Mouse (Mus musculus) urinary bladder, postnatal 10 days (tissue): ENCODE data around the gene Prss8.
"Not testable (repeated sequence)": the region's sequence is repeated elsewhere in the genome, so short reads cannot be mapped to it uniquely, and the experiment has no call there.

Experiments used
- DNase-seq: peaks from one replicate; pipeline ENCODE4 v3.0.0; 2022; ENCODE audit warnings: low spot score

Gene Prss8

DNA sequence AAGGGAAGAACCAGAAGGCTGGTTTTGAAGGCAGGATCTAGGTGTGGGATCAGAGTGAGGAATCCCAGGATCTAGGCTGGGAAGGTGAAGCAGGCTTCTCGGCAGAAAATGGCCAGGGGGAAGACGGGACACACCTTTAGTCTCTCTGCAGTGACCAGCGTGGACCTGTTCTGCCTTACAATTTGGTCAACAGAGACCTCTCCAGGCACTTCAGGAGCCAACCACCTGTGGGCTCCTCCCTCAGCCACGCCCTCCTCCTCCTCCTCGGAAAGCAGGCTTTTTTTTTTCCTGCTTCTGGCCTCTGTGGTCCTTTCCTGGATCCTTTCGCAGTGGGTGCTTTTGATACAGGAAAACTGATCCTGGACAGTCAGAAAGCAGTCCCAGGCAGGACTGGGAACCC lies at the start of gene Prss8:
Prss8 (minus strand) TSS at position 182 of the 400 bp plus-strand sequence.
- DNase-seq, result no peak

DNA sequence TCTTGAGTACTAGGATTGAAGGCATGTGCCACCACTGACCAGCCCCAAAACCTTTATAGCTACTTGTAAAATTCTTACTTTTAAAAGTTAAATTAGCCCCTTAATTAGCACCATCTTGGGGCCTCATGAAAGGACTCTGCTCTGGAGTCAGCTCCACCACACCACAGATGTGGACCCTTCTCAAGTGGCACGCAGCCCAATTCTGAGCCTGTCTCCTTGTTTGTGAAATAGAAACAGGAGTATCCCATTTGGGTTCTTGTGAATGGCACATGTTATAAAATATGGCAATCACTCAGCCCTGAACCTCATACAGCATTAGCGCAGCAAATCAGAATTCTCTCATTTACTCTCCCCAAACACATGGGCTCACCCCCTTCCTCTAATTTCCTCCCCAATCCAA lies 49.0 kb upstream of the Prss8 start:
- DNase-seq, result no peak

DNA sequence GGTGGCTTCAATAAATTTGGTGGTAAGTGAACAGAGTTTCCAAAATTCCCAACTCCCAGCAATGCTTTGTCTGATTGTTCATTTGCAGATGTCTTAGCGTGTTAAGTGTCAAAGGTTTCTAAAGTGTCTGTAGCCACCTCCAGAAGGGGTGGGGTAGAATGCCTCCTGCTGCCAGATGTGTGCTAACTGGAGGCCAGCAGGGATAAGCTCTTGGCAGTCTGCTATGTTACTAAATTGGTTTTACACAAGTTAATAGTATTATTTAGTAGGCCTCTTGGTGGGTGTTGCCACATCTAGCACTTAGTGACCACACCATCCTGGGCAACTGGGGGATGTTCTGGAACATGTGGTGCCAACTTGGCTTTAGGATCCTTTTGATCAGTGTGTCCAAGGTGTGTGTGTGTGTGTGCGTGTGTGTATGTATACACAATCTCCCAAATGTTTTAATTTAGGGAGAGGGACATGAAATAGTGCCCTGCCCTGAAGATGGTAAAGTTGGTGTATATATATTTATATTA lies 44.6 kb upstream of the Prss8 start:
- DNase-seq, result no peak

DNA sequence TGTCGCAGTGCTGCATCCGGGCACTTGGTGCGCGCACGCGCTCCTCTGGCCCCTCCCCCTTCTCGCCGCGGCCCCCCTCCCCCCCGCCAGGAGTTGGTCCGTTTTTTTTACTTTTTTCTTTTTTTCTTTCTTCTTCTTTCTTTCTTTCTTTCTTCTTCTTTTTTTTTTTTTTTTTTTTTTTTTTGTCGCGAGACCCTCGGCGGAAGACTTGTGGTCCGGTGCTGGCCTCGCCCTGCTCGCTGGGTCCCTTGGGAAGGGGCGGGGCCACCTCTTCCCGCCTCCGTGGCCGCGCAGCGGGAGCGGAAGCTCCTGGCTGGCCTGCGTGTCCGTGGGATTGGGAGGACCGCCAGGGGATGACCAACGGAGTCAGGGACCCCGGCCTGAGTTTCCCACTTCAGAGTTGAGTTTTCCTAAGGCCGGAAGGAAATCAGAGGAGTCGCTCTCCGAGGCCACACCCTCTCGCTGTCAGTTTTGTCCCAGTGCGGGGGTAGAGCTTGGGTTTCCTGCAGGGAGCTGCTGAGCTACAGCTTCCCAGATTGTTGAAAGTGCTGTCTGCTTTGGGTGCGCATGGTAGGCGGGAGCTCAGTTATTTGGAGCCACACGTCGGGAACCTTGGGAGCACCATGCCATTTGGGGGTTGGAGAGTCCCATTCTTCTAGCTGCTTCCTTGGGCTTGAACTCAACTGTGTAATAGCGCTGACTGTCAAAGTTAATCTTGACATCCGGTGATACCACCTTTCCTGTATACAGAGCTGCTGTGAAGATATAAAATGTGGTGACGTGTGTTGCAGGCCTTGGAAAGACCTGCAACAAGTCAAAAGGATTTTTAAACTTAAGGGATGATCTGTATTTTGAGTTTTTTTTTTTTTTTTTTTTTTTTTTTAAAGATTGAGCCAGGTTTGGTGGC lies 38.3 kb upstream of the Prss8 start:
- peak; percentile 34 for DNase-seq

DNA sequence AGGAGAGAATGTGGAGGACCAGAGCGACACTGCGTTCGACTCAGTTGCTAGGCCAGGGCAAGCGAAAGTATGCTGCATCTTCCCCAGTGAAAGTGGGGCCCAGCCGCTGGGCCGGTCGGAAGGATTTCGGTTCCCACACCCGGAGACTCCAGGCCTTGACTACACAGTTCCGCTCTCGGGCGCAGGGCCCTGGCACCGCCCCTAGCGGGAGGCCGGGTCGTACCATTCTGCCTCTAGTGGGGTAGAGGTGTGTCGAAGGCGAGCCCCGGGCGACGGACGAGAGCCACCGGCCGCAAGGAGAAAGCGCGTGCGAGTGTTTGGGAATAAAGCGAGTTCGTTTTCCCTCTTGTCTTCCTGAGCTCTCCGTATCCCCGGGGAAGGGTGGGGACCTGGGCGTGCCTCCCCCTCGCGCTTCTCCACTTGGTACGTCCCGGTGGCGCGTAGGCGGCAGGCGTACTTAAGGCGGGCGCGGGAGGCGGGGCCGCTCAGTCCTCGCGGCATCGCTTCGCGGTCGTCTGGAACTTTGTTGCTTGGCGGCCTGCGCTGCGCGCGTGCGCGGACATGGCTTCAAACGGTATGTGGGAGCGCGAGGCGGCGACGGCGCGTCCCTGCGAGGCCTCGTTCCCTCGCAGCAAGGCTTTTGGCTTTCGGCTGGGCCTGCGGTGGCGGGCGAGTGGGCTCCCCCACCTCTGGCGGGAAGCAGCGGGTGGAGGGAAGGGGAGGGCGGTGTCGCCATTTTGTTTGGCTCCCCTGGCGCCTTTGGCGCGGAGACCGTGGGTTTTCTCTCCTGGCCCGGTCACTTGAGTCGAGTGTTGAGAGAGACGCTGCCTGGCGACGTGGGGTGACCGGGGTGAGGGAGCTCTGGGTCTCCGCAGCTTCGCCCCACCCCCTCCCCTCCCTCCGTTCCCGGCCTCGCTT lies 37.4 kb upstream of the Prss8 start, which contains the start of gene Fus:
Fus (plus strand) TSS at position 454 of the 918 bp plus-strand sequence.
- peak; percentile 86 for DNase-seq

DNA sequence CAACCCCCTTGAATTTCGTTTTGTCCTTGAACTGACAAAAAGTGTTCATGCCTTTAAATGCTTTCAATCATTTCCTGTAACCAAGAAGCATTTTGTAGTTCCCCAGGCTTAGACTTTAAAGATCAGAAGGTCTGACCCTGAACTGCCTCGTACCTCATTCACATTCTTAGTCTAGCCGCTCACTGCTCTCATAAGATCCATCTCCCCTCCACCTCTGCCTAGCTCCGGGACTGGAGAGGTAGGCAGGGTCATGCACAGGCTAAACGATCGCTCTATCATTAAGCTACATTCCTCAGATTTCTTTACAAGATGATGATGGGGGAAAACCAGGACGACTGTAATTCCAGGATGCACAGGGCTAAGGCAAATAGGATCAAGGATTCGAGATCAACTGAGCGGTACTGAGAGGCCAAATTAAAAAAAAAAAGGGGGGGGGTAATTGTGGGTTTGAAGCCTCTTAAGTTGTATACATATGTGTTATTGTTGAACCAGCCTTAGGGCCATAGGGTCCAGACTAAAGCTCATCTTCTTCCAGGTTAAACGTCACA lies 36.5 kb upstream of the Prss8 start:
- no peak for DNase-seq

DNA sequence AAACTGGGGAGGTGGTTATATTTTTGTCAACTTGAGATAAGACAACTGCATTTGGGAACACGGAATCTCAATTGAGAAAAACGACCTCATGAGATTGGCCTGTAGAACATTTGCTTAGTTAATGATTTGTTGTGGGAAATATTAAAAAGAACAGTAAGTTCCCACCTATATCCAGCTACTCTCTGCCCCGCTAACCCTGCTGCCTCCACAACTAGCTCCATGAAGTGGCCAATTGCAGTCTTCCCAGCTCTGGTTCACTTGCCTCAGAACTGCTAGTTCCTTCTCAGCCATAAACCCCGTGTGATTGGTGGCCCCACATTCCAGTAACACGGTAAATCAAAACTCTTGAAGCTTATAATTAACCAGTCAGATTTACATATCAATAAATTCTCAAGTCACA lies 29.5 kb upstream of the Prss8 start:
- no peak for DNase-seq

DNA sequence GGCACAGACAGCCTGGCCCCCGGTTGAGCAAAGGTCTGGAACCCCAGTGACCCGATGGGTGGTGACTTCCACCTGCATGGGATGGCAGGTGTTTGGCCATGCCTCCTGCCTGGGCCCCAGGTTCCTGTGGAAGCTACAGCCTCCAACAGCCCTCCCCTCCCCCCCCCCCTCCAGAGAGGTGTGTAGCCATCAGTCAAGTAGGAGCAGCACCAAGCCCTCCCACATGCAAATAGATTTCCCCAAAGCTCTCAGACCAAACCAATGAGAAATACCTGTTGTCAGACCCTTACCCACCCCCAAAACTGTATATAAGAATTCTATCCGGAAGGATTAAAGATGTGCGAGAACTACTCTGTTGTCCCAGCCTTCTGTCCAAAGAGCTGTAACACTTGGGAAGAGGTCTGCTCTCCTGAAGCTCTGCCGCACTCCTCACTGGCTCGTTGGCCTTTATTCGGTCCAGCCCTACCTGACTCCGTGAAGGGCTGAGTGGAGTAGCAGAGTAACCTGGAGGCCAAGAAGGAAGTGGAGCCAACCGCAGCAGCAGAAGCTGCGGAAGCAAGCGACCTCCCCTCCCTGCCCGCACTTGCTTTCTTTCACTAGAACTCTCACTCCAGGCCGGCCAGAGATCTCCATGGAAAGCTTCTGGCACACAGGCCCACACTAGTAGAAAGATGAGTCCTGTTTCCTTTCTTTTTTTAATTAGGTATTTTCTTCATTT lies 23.1 kb upstream of the Prss8 start:
- DNase-seq, result no peak

DNA sequence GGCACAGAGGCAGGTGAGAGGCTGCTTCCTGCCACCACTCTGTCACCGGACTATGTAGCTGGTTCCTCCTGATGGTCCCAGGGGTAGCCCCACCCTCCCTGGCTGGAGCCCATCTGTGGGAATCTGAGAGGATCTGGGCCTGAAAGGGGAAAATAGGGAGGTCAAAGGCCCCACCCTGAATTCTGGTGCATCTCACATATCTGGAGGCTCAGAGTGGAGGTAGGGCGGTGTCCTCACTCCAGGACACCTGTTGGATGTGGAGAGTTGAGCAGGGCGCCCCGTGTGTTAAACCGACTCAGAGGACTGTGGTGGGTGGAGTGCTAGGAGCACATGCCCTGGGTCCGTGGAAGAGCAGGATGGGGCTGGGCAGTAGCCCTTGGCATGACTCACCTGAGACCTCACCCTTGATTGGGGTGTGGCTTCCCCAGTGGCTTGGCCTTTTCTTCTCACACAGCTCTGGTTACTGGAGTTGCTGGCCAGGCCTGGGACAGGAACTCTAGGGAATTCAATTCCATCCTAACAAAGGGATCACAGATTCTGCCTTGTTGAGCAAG lies 16.6 kb upstream of the Prss8 start, which contains the start of gene Prss36:
Prss36 (minus strand) TSS at position 256 of the 554 bp plus-strand sequence.
- DNase-seq, result no peak

DNA sequence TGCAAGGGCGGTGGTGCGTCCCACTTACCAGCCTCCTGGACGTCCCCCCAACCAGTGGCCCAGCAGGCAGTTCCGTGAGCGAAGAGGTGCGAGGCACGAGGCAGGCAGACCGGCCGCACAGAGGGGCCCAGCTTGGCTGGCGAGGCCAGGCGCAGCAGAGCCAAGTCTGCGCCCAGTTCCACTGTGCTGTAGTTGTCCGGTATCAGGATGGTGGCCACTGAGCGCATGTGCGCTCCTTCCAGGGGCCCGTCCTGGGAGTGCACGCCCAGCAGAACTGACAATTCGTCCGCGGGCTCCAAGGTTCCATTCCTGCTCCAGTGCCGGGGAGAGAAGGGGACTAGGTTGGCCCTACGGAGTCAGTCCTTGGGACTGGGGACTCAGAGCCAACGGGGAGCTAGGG lies 14.7 kb upstream of the Prss8 start:
- DNase-seq, result no peak

DNA sequence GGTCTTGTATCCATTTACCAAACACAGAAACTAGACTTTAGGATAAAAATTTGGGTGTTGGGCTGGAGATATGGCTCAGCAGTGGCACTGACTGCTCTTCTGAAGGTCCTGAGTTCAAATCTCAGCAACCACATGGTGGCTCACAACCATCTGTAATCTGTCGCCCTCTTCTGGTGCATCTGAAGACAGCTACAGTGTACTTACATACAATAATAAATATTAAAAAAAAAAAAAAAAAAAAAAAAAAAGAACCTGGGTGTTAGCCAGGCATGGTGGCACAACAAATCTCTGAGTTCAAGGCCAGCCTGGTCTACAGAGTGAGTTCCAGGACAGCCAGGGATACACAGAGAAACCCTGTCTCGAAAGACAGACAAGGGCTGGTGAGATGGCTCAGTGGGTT lies 12.2 kb upstream of the Prss8 start:
- not testable (repeated sequence) for DNase-seq

DNA sequence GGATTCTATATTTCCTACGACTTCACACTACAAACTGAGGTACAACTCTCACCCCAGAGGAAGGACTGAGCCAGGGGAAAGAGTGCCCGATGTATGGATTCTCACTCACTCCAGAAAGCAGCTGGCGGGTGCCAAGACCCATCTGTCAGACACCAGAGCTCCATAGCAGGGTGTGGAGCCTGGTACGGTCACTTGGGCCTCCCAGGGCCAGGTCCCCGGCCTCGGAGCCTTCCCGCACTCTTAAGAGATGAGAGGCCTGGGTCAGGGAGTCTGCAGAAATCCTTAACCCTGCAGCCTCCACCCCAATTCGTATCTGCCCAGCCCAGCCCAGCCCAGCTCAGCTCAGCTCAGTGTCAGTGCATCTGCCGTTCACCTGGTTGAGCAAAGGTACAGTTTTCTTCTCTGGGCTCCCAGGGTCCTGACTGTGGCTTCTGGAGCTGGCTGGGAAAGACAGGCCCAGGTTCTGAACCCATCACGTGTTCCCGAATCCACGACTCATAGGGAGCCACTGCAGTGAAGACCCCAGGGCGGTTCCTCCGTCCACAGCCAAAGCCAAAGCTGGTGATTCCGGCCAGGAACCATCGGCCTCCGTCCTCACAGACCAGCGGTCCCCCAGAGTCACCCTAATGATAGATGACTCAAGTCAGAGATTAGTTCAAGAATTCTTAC lies 6.4 kb upstream of the Prss8 start:
- no peak for DNase-seq

DNA sequence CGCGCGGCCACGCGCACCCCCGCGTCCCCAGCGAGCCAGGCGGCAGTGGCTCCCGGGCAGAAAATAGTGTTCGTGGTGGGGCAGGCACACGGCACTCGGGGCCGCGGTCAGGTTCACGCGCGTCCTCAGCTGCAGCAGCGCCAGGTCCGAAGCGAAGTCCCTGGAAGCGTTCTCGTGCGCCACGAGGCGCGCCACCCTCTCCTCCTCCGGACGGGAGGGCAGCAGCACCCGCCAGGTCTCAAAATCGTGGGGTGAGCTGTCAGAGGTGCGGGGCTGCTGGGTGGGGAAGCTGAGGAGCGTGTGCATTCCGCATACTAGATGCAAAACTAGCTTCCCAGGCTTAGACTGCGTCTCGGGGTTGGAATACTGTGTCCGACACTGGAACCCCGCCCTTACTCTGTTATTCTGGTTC lies 5.8 kb upstream of the Prss8 start:
- no peak for DNase-seq

DNA sequence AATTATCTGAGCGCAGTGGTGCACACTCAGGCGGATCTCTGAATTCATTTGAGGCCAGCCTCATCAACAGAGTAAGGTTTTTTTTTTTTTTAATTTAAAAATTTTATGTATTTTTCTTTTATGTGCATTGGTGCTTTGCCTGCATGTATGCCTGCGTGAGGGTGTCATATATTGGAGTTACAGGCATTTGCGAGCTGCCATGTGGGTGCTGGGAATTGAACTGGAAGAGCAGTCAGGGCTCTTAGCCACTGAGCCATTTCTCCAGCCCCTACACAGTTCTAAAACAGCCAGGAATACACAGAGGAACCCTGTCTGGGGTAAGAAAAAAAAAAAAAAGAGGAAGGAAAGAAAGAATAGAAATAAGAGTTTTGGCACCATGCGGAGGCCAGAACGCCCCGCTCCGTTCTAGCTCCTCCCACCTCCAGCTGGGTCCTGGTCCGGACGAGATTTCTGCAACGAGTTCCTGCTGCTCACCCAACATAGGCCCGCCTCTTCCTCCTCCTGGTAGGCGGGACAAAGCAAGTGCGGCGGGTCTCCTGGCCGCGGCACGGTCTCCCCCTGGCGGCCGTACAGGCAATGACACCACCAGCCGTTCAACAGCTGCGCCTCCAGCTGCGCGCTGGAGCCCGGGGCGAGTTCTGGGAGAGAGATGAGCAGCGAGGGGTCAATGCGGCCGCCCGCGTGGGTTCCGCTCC lies 5.3 kb upstream of the Prss8 start:
- DNase-seq, result peak; percentile 77

DNA sequence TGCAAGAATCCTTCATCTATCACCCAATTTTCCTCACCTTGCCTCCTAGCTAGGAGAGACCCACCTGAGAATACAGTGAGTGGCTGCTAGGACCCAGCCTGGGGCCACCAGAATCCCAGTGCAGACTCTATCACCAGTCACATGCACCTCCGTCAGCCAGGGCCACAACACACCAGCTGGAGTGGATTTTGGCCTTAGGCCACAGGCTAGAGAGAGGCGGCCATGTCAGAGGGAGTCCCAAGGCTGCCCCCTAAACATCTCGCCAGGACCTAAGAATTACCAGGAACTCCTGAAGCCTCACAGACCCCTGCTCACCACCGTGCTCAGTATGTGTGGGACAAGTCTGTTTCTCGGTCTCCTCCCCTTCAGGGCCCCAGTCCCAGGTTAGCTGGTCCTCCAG lies 4.2 kb upstream of the Prss8 start:
- DNase-seq, result no peak

DNA sequence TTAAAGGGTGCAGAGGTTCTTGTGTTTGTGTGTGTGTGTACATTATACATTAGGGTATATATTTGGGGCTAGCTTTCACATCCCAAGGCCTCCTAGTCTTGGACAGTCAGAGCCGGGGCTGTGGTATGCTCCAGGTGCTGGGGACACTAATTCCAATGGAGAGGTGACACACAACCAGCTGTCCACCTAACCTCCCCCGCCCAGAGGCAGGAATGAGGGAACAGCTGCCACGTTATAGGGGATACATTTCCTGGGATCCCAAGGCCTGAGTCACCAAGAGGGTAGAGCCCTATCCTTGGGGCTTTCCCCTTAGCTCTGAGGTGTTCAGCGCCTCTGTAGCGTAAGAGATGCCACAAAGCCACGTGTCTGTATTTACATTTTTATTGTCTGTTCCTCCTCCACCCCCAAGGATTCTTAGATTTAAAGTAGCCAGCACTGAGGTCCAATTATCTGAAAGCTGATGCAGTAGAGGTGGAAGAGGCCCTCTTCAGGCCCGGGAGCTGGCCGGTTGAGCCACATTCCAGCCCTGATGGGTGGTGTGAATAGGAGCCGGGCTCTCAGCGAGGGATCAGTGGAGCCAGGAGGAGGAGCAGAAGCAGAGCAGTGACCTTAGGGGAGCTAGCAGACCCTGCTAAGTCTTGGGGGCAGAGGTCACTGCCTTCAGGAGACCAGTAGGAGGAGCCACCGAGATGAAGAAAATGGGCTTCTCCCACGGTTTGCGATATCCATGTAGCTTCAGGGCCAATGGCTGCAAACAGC lies 2.5 kb upstream of the Prss8 start:
- DNase-seq, result no peak

DNA sequence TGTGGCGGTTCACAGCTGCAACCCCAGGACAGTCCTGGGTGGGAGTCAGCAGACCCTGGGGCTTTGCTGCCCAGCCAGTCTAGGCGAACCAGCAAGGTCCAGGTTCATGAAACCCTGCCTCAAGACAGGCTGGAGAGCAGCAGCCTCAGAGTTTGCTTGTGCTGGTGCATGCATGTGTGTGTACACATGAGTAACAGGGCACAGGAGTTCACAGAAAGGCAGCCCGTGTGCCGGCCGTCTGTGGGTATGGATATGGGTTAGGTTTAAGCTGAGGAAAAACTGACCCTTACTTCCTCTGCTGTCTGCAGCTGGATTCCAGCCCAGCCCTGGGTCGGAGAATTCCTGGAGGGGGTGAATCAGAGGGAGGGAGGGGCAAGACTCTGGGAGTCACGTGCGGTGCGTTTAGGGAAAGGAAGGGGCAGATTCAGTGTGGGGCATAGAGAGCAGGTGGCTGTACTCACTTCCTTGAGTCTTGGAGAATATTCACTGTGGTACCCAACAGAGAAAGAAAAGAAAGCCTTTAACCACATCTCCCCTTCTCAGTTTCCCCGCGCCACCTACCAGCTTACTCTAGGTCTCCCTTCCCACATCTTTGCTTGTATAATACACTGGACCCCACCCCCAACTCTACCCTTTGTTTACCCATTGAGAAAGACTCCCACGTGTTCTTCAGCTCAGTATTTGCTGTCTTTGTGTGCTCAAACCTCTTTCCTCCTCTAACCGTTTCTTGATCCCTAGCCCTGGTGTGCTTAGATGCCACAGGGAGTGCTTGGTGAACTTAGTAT lies 1.6 kb upstream of the Prss8 start:
- DNase-seq, result no peak

DNA sequence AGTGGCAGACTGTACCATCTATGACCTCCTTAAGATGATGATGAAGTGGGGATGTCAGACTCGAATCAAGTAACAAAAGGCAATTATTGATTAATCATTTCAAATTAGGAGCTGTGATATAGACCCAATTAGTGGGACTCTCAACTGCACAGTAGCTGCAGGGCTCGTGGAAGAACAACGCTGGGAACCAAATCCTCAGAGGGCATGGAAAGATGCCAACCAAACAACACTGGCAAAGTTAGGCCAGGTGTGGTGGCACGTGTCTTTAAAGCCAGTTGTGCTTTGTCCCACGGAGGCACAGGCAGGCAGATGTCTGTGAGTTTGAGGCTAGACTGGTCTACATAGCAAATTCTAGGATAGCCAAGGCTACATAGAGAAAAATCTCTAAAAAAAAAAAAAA lies 732 bp upstream of the Prss8 start:
- no peak for DNase-seq
